Mouse (Mus musculus): ENCODE data around the gene Sectm1b. TPM values are rescaled to one million over a fixed set of nuclear protein-coding genes. Genes with fewer than 3 reads are reported as not detected.
"Not testable (repeated sequence)": the region's sequence is repeated elsewhere in the genome, so short reads cannot be mapped to it uniquely, and the experiment has no call there.

Sectm1b gene
- polyA plus RNA-seq, 1 experiment from 2014 or later = not detected

DNA sequence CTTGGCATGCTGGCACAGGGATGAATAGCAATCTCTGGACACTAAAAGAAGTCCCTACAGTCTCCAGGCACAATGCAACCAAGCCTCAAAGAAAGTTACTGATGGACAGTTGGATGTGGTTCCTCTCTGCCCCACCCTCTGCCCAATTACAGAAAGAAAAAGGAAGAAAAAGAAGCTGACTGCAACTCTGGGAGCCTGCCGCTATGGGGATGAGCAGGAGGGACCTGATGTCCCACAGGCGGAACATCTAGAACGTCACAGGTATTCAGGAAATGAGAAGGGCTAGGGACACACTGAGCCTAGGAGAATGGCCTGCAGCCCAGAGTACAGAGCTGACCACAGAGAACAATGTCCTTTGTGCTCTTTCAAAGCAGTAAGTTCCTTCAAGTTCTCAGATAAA lies 18.9 kb upstream of the Sectm1b start:
- H3K9ac ChIP-seq (ENCODE audit: low read length) = no peak overlapping the region
- 77% methylated on average over 3 of the region's 3 CpGs for WGBS
- no peaks in the 10 kb centered on the region for H3K36me3 ChIP-seq (ENCODE audit: control insufficient read depth, insufficient read depth, low read length)
- no peaks in the 10 kb centered on the region for H3K27me3 ChIP-seq (ENCODE audit: control insufficient read depth, insufficient read depth, low read length)
- no peaks in the 10 kb centered on the region for H3K9me3 ChIP-seq (ENCODE audit: control insufficient read depth, low read length)
- H3K4me3 ChIP-seq (ENCODE audit: low read depth, low read length) = no peak overlapping the region
- H3K4me1 ChIP-seq (ENCODE audit: control insufficient read depth, insufficient read depth, low read length) = no peaks in the 10 kb centered on the region
- H3K4me2 ChIP-seq = no peak overlapping the region
- peak; percentile 19 for DNase-seq (ENCODE audit: low spot score, missing footprints)
- no peak overlapping the region for H3K27ac ChIP-seq (ENCODE audit: low read depth, low read length)
- no peak for ATAC-seq (ENCODE audit: low FRiP score)

DNA sequence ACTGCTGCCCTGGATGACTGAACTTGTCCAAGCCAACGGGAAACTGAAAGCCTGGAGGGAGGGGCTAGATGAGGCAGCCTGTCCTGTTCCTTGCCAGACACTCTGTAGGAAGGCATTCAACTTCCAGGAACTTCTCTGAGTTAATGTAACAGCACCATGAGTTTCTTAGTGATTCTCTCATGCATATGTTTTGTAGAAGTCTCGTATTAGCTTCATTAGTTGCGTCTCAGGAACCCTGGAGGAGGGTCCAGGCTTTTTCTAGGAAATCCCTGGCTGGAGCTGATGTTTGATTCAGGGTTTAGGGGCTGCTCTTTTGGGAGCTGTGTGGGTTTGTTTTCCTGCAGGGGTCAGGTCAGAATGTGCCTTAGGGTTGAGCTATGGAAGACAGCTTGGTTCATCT lies 17.8 kb upstream of the Sectm1b start, which contains the start of gene Sectm1a:
Sectm1a (minus strand) TSS at position 101 of the 400 bp plus-strand sequence.
- no peaks in the 10 kb centered on the region for H3K36me3 ChIP-seq (ENCODE audit: control insufficient read depth, insufficient read depth, low read length)
- H3K27me3 ChIP-seq (ENCODE audit: control insufficient read depth, insufficient read depth, low read length) = no peaks in the 10 kb centered on the region
- no peak within 1 kb of the TSS for H3K9ac ChIP-seq (ENCODE audit: low read length)
- DNase-seq (ENCODE audit: low spot score, missing footprints) (peak; percentile 12), ATAC-seq (ENCODE audit: low FRiP score) (no peak)
- WGBS = 67% methylated on average over 3 of the region's 3 CpGs
- no peak within 1 kb of the TSS for H3K27ac ChIP-seq (ENCODE audit: low read depth, low read length)
- H3K4me2 ChIP-seq = no peak within 1 kb of the TSS
- H3K4me3 ChIP-seq (ENCODE audit: low read depth, low read length) = no peak within 1 kb of the TSS
- no peaks in the 10 kb centered on the region for H3K9me3 ChIP-seq (ENCODE audit: control insufficient read depth, low read length)
- no peaks in the 10 kb centered on the region for H3K4me1 ChIP-seq (ENCODE audit: control insufficient read depth, insufficient read depth, low read length)

- Histone ChIP-seq H3K4me2 (no peak overlapping the region), H3K9me3 (ENCODE audit: control insufficient read depth, low read length) (no peaks in the 10 kb centered on the region), H3K27me3 (ENCODE audit: control insufficient read depth, insufficient read depth, low read length) (no peaks in the 10 kb centered on the region), H3K4me3 (ENCODE audit: low read depth, low read length) (no peak overlapping the region), H3K36me3 (ENCODE audit: control insufficient read depth, insufficient read depth, low read length) (no peaks in the 10 kb centered on the region), H3K4me1 (ENCODE audit: control insufficient read depth, insufficient read depth, low read length) (no peaks in the 10 kb centered on the region), H3K9ac (ENCODE audit: low read length) (no peak overlapping the region), H3K27ac (ENCODE audit: low read depth, low read length) (no peak overlapping the region)
- ATAC-seq (ENCODE audit: low FRiP score) (no peak), DNase-seq (ENCODE audit: low spot score, missing footprints) (no peak)
- 92% methylated on average over 8 of the region's 8 CpGs for WGBS
Measured at GRCm38 (mm10) chr11:121080330-121080729, 17.0 kb upstream of the Sectm1b start.

DNA sequence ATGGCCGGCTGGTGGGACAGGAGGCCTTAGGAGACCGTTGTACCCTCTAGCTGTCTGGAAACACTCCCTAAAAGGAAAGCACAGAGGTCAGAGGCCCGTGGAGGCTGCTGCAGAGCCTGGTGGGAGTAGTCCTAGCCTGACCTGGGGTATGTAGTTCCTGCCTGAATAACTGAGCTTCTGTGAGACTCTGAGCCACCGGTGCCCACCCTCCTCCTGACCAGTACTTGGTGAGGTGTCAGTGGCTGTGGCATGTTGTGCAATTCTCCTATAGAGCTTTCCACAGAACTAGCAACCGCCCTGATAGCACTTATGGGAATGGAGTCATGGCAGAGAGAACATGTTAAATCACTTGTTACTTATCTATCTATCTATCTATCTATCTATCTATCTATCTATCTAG lies 12.3 kb upstream of the Sectm1b start:
- no peak for DNase-seq (ENCODE audit: low spot score, missing footprints)
- Histone ChIP-seq H3K9ac (ENCODE audit: low read length) (no peak overlapping the region), H3K4me3 (ENCODE audit: low read depth, low read length) (no peak overlapping the region), H3K27me3 (ENCODE audit: control insufficient read depth, insufficient read depth, low read length) (no peaks in the 10 kb centered on the region), H3K4me2 (no peak overlapping the region), H3K27ac (ENCODE audit: low read depth, low read length) (no peak overlapping the region), H3K4me1 (ENCODE audit: control insufficient read depth, insufficient read depth, low read length) (no peaks in the 10 kb centered on the region), H3K9me3 (ENCODE audit: control insufficient read depth, low read length) (no peaks in the 10 kb centered on the region), H3K36me3 (ENCODE audit: control insufficient read depth, insufficient read depth, low read length) (no peaks in the 10 kb centered on the region)
- 78% methylated on average over 5 of the region's 5 CpGs for WGBS
- ATAC-seq (ENCODE audit: low FRiP score) = no peak

- not testable (repeated sequence) for H3K4me3 ChIP-seq (ENCODE audit: low read depth, low read length); H3K4me1 ChIP-seq (ENCODE audit: control insufficient read depth, insufficient read depth, low read length); H3K27ac ChIP-seq (ENCODE audit: low read depth, low read length); H3K4me2 ChIP-seq; H3K27me3 ChIP-seq (ENCODE audit: control insufficient read depth, insufficient read depth, low read length); H3K9me3 ChIP-seq (ENCODE audit: control insufficient read depth, low read length); DNase-seq (ENCODE audit: low spot score, missing footprints); ATAC-seq (ENCODE audit: low FRiP score); H3K9ac ChIP-seq (ENCODE audit: low read length); H3K36me3 ChIP-seq (ENCODE audit: control insufficient read depth, insufficient read depth, low read length)
- 91% methylated on average over 11 of the region's 16 CpGs for WGBS
Measured at GRCm38 (mm10) chr11:121069662-121070061, 6.3 kb upstream of the Sectm1b start.

DNA sequence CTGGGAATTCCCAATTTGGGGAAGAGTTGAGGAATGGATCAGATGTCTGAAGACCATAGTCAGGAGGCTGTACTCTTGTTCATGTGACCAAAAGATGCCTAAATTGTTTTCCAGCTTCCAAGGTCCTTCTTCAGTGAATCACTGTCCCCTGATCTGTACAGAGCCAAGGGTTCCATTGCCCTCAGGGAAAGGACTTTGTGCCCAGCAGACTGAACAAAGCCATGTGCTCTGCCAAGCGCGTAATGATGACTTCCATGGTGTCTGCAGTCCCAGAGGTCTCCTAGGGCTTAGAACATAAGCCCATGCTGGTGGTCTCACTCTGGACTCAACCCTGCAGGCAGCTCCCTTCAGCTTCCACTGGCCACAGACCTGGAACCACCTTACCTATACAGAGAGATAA lies 4.5 kb upstream of the Sectm1b start:
- no peak overlapping the region for H3K4me3 ChIP-seq (ENCODE audit: low read depth, low read length)
- ATAC-seq (ENCODE audit: low FRiP score) = no peak
- 93% methylated on average over 2 of the region's 2 CpGs for WGBS

GRCm38 (mm10) chr11:121064197-121064596 lies 828 bp upstream of the Sectm1b start:
- Histone ChIP-seq H3K4me3 (ENCODE audit: low read depth, low read length) (no peak overlapping the region), H3K4me2 (no peak overlapping the region), H3K9ac (ENCODE audit: low read length) (no peak overlapping the region), H3K4me1 (ENCODE audit: control insufficient read depth, insufficient read depth, low read length) (no peaks in the 10 kb centered on the region), H3K9me3 (ENCODE audit: control insufficient read depth, low read length) (no peaks in the 10 kb centered on the region), H3K27ac (ENCODE audit: low read depth, low read length) (no peak overlapping the region), H3K36me3 (ENCODE audit: control insufficient read depth, insufficient read depth, low read length) (no peaks in the 10 kb centered on the region), H3K27me3 (ENCODE audit: control insufficient read depth, insufficient read depth, low read length) (no peaks in the 10 kb centered on the region)
- DNase-seq (ENCODE audit: low spot score, missing footprints) (no peak), ATAC-seq (ENCODE audit: low FRiP score) (no peak)
- 88% methylated on average over 3 of the region's 3 CpGs for WGBS

More for the DNA sequence above, 4.5 kb upstream of the Sectm1b start:
- Histone ChIP-seq H3K36me3 (ENCODE audit: control insufficient read depth, insufficient read depth, low read length) (no peaks in the 10 kb centered on the region), H3K9ac (ENCODE audit: low read length) (no peak overlapping the region), H3K9me3 (ENCODE audit: control insufficient read depth, low read length) (no peaks in the 10 kb centered on the region), H3K27me3 (ENCODE audit: control insufficient read depth, insufficient read depth, low read length) (no peaks in the 10 kb centered on the region), H3K4me2 (no peak overlapping the region), H3K27ac (ENCODE audit: low read depth, low read length) (no peak overlapping the region), H3K4me1 (ENCODE audit: control insufficient read depth, insufficient read depth, low read length) (no peaks in the 10 kb centered on the region)
- no peak for DNase-seq (ENCODE audit: low spot score, missing footprints)

DNA sequence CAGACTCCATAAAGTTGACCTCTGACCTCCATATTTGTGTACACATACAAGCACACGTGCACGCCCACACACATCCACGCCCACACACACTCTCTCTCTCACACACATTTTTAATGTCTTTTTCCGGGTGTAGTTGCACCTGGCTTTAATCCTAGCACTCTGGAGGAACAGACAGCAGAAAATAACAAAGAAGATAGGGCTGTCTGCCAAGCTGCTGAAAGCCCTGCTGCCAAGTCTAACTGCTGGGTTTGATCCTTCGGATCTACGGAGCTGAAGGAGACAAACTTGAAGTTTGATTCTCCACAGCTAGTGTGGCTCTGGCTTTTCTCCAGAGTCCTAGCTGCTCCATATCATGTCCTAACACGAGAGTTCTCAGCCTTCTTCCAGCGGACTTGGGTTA lies 1.8 kb downstream of the Sectm1b start:
- Histone ChIP-seq H3K9me3 (ENCODE audit: control insufficient read depth, low read length) (no peaks in the 10 kb centered on the region), H3K9ac (ENCODE audit: low read length) (no peak overlapping the region), H3K27ac (ENCODE audit: low read depth, low read length) (no peak overlapping the region), H3K27me3 (ENCODE audit: control insufficient read depth, insufficient read depth, low read length) (no peaks in the 10 kb centered on the region), H3K4me2 (no peak overlapping the region), H3K4me1 (ENCODE audit: control insufficient read depth, insufficient read depth, low read length) (no peaks in the 10 kb centered on the region), H3K4me3 (ENCODE audit: low read depth, low read length) (no peak overlapping the region), H3K36me3 (ENCODE audit: control insufficient read depth, insufficient read depth, low read length) (no peaks in the 10 kb centered on the region)
- DNase-seq (ENCODE audit: low spot score, missing footprints) = no peak
- 86% methylated on average over 8 of the region's 8 CpGs for WGBS
- ATAC-seq (ENCODE audit: low FRiP score) = no peak

GRCm38 (mm10) chr11:121060401-121061067 lies 2.8 kb downstream of the Sectm1b start:
- not testable (repeated sequence) for H3K4me3 ChIP-seq (ENCODE audit: low read depth, low read length); H3K9me3 ChIP-seq (ENCODE audit: control insufficient read depth, low read length); ATAC-seq (ENCODE audit: low FRiP score); H3K9ac ChIP-seq (ENCODE audit: low read length); DNase-seq (ENCODE audit: low spot score, missing footprints); H3K4me2 ChIP-seq; H3K27me3 ChIP-seq (ENCODE audit: control insufficient read depth, insufficient read depth, low read length); H3K36me3 ChIP-seq (ENCODE audit: control insufficient read depth, insufficient read depth, low read length); H3K27ac ChIP-seq (ENCODE audit: low read depth, low read length); H3K4me1 ChIP-seq (ENCODE audit: control insufficient read depth, insufficient read depth, low read length)
- 93% methylated on average over 6 of the region's 6 CpGs for WGBS

Data from midbrain, embryonic 11.5 days (tissue).